Mouse (Mus musculus): ENCODE results near the gene Ftsj1. TPM values are rescaled to one million over a fixed set of nuclear protein-coding genes. Genes with fewer than 3 reads are reported as not detected.

Ftsj1 gene
- polyA plus RNA-seq, 1 experiment from 2014 or later: 53.0 TPM

DNA sequence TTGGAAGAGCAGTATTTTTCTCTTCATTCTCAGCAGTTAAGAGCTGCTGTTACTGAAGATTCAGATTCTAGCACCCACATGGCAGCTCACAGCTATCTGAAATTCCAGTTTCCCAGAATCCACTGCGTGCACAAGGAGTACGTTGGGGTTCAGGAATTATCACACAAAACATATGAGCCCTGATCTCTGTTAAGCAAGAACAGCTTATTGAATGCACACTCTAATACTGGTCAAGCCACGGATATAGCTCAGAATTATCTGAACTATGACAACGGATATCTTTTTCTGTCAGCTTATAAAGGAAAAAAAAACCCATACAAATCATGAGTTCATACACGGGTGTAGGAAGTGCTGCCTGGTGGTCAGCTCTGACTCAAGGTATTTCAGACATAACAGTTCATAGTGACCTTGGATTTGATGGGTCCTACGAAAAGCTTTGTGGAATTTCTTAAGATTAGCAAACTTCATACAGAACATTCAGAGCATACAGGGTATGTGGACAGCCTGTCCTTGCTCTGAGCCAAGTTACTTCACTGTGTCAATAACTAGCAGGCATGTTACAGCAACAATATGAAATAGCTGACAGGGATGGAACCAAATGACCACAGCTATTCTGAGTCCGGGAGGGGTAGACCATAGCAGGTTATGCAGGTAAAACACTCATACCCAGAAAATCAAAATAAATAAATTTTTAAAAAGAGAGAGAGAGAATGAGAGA, 40.6 kb downstream of the Ftsj1 start:
- Histone ChIP-seq H3K27me3 (no peaks in the 10 kb centered on the region), H3K4me1 (no peaks in the 10 kb centered on the region), H3K4me2 (no peak overlapping the region), H3K36me3 (no peaks in the 10 kb centered on the region), H3K9me3 (no peaks in the 10 kb centered on the region), H3K9ac (no peak overlapping the region), H3K27ac (no peak overlapping the region), H3K4me3 (no peak overlapping the region)
- WGBS: 70% methylated on average over 7 of the region's 7 CpGs
- no peak for ATAC-seq (ENCODE audit: borderline replicate concordance, extremely low read depth, low FRiP score, low TSS enrichment)

DNA sequence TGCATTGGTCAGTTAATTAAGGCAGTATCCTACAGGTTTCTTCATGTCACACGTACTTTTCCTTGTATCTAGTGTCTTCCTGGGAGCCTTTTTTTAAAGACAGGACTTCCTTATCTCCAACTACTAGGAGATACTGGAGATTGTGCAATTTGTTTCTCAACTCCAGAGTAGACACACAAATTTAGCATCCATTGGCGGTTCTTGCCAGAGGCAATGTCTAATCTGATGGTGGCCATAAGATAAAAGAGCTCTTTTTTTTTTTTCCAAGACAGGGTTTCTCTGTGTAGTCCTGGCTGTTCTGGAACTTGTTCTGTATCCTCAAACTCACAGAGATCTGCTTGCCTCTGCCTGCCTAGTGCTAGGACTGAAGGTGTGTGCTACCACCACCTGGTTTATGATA, 42.5 kb downstream of the Ftsj1 start:
- H3K9me3 ChIP-seq: no peaks in the 10 kb centered on the region
- H3K27me3 ChIP-seq: no peaks in the 10 kb centered on the region
- H3K4me3 ChIP-seq: no peak overlapping the region
- no peak for ATAC-seq (ENCODE audit: borderline replicate concordance, extremely low read depth, low FRiP score, low TSS enrichment)
- 49% methylated on average over 2 of the region's 2 CpGs for WGBS
- H3K27ac ChIP-seq: no peak overlapping the region
- H3K4me2 ChIP-seq: no peak overlapping the region
- no peaks in the 10 kb centered on the region for H3K36me3 ChIP-seq
- H3K9ac ChIP-seq: no peak overlapping the region
- peaks cover 4% of the 10 kb centered on the region; the same call in 1 of the 2 replicates for H3K4me1 ChIP-seq

DNA sequence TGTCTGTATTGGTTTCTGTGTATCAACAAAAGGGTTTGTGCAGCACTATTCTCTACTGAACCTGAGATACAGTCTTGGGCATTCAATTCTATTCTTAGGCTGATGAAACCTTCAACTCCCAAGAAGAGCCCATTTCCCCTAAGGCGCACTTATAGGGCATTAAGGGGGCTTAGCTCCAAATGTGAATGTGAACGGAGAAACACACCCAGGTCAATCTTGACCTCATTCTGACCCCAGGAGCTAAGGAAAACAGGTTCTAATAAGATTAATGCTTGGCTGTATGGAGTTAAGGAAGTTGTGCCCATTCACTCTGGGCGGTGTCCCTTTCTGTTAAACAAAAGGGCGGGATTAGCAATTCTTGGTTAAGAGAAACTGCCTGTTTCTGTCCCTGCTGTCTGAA, 45.0 kb downstream of the Ftsj1 start:
- no peaks in the 10 kb centered on the region for H3K36me3 ChIP-seq
- 34% methylated on average over 4 of the region's 4 CpGs for WGBS
- no peak overlapping the region for H3K27ac ChIP-seq
- peaks cover 4% of the 10 kb centered on the region; the same call in 1 of the 2 replicates for H3K4me1 ChIP-seq
- no peak overlapping the region for H3K4me3 ChIP-seq
- H3K27me3 ChIP-seq: no peaks in the 10 kb centered on the region
- H3K9me3 ChIP-seq: no peaks in the 10 kb centered on the region
- H3K4me2 ChIP-seq: peak overlapping the region; percentile 68; the same call in 1 of the 2 replicates
- no peak for ATAC-seq (ENCODE audit: borderline replicate concordance, extremely low read depth, low FRiP score, low TSS enrichment)
- no peak overlapping the region for H3K9ac ChIP-seq

DNA sequence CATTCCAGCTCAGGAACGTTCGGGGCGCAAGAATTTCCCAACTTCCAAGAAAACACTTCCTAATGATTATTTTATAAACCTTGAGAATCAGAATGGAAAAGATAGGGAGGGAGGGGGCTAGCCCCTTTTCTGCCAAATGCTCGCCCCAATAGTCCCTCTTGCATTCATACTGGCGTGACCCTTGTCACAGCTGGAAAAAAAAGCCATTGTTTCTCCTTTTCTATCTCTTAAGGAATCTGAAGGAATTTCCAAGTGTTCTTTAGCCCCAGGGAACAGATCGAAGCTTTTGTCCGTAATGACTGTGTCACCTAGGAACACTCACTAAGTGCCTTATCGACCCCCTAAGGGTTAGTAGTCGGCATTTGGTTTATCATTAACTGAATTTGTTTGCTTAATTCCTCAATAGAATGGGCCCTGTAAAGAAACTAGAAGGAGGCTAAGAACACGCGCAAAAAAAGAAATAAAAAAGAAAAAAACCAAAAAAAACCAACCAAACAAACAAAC, 45.5 kb downstream of the Ftsj1 start:
- ATAC-seq (ENCODE audit: borderline replicate concordance, extremely low read depth, low FRiP score, low TSS enrichment): no peak
- H3K27ac ChIP-seq: no peak overlapping the region
- peak overlapping the region; percentile 68 for H3K4me2 ChIP-seq
- 15% methylated on average over 11 of the region's 11 CpGs for WGBS
- peak overlapping the region; percentile 53 for H3K4me3 ChIP-seq
- H3K9ac ChIP-seq: no peak overlapping the region
- H3K4me1 ChIP-seq: peaks cover 4% of the 10 kb centered on the region; the same call in 1 of the 2 replicates
- H3K36me3 ChIP-seq: no peaks in the 10 kb centered on the region
- no peaks in the 10 kb centered on the region for H3K9me3 ChIP-seq
- H3K27me3 ChIP-seq: no peaks in the 10 kb centered on the region

DNA sequence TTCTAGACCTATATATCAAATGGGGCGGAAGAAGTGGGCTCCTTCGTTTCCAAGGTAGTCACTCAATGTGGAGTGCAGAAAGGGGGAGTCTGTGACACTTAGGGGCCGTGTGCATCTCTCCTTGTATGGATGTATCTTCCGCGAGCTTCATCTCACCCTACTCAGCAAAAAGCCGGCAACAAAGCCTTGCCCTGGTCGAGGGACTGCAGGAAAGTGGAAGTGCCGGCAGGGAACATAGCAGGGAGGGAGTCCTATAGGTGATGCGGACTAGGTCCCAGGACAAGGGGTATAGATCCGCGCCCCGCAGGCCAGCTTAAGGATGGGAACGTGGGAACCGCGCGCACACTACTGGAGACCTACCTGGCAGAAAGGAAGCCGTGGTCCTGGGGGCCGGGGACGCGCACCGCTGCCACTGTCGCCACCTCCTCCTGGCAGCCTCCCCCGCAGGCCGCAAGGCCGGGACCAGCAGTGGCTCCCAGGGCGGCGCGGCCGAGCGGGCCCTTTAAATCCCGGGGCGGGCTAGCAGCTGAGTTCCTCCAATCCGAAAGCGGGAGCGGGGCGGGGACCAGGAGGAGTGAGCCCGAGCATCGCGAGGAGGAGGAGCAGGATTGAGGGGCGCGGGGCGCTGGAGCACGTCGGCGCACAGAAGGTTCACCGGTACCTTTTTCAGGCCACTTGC, 46.1 kb downstream of the Ftsj1 start, which contains the start of gene Porcn:
Gene Porcn (minus strand): TSS at position 511 of the 679 bp plus-strand sequence.
- Histone ChIP-seq H3K9me3 (no peaks in the 10 kb centered on the region), H3K9ac (peak within 1 kb of the TSS; percentile 49), H3K4me2 (peak within 1 kb of the TSS; percentile 68), H3K36me3 (no peaks in the 10 kb centered on the region), H3K27me3 (no peaks in the 10 kb centered on the region), H3K4me3 (peak within 1 kb of the TSS; percentile 53), H3K4me1 (peaks cover 4% of the 10 kb centered on the region; the same call in 1 of the 2 replicates), H3K27ac (no peak within 1 kb of the TSS)
- 12% methylated on average over 42 of the region's 46 CpGs for WGBS
- ATAC-seq (ENCODE audit: borderline replicate concordance, extremely low read depth, low FRiP score, low TSS enrichment): peak; percentile 93

DNA sequence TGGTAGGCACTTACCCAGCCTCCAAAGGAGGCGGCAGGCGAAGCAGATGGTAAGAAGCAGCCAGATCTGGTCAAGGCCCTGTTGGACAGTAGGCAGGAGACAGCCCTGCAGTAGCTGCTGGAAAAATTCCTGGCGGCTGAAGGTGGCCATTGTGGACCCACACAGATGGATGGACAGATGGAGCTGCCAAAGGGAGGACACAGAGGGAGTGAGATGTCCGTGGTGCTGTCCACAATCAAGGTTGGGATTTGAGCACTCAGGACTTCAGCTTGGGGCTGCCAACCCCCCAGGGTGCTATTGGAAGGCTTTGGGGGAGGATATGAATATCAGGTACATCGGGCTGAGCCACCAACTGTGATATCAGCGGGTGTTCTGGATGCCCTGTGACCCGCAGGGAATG, 46.7 kb downstream of the Ftsj1 start:
- Histone ChIP-seq H3K4me2 (peak overlapping the region; percentile 68), H3K36me3 (no peaks in the 10 kb centered on the region), H3K9me3 (no peaks in the 10 kb centered on the region), H3K4me3 (peak overlapping the region; percentile 53), H3K9ac (no peak overlapping the region), H3K27me3 (no peaks in the 10 kb centered on the region), H3K4me1 (peaks cover 4% of the 10 kb centered on the region; the same call in 1 of the 2 replicates), H3K27ac (no peak overlapping the region)
- WGBS: 31% methylated on average over 7 of the region's 7 CpGs
- ATAC-seq (ENCODE audit: borderline replicate concordance, extremely low read depth, low FRiP score, low TSS enrichment): no peak

DNA sequence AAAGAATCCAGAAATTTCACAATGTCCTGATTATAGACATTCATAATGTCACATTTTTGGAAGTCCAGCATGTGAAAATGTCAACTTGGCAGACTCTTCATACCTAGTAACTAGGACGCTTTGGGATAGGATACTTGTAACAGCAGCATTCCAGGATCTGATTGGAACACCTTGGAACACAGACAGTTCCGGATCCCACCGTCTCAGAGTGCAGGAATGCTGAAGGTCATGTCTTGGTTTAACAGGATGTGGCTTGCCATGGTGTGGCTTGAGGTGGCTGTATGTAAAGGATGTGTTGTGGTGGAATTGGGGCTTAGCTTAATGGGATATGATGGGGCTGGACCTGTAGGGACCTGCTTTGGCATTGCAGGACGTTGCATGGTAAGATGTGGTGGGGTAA, 47.1 kb downstream of the Ftsj1 start:
- no peak overlapping the region for H3K27ac ChIP-seq
- no peak overlapping the region for H3K4me3 ChIP-seq
- H3K9ac ChIP-seq: no peak overlapping the region
- H3K27me3 ChIP-seq: no peaks in the 10 kb centered on the region
- 54% methylated on average over 4 of the region's 4 CpGs for WGBS
- H3K9me3 ChIP-seq: no peaks in the 10 kb centered on the region
- no peak overlapping the region for H3K4me2 ChIP-seq
- ATAC-seq (ENCODE audit: borderline replicate concordance, extremely low read depth, low FRiP score, low TSS enrichment): no peak
- H3K36me3 ChIP-seq: no peaks in the 10 kb centered on the region
- peaks cover 4% of the 10 kb centered on the region; the same call in 1 of the 2 replicates for H3K4me1 ChIP-seq

DNA sequence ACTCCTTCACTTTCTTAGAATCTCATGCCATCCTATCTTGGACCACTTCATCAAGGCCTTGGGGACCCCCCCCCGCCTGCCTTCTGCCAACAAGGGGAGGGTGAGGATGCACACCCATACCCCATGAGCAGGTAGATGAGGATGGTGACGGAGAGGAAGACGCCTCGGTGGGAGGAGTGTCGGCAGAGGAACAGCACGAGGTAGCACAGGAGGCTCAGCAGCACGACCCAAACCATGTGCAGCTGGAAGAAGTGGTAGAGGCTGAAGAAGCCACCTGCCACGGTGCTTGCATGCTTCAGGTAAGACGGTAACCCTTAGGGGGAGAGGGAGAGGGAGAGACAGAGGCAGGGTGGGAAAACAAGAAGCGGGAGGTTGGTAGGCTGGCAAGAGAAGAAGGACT, 48.1 kb downstream of the Ftsj1 start:
- H3K4me2 ChIP-seq: no peak overlapping the region
- peaks cover 4% of the 10 kb centered on the region; the same call in 1 of the 2 replicates for H3K4me1 ChIP-seq
- H3K27ac ChIP-seq: no peak overlapping the region
- no peaks in the 10 kb centered on the region for H3K27me3 ChIP-seq
- ATAC-seq (ENCODE audit: borderline replicate concordance, extremely low read depth, low FRiP score, low TSS enrichment): no peak
- H3K4me3 ChIP-seq: no peak overlapping the region
- no peak overlapping the region for H3K9ac ChIP-seq
- 83% methylated on average over 10 of the region's 10 CpGs for WGBS
- no peaks in the 10 kb centered on the region for H3K36me3 ChIP-seq
- no peaks in the 10 kb centered on the region for H3K9me3 ChIP-seq

DNA sequence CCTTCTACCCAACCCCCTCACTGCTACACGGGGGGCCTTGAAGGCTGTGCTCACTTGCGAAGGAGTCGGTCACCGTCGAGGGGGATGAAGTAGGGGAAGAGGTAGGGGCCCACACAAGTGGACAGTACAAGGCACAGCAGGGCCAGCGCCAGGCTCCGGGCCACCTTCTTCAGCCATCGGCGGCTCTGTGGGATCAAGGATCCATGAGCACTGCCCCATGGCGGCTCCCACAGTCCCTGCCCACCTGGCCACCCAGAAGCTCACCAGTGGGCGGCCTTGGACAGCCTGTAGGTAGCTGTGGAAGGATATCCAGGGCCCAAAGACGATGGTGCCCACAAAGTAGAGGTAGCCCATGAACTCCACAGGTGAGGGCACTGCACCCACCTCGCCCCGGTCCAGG, 49.1 kb downstream of the Ftsj1 start:
- no peak for ATAC-seq (ENCODE audit: borderline replicate concordance, extremely low read depth, low FRiP score, low TSS enrichment)
- H3K9me3 ChIP-seq: no peaks in the 10 kb centered on the region
- H3K4me3 ChIP-seq: no peak overlapping the region
- 83% methylated on average over 14 of the region's 14 CpGs for WGBS
- H3K36me3 ChIP-seq: no peaks in the 10 kb centered on the region
- no peak overlapping the region for H3K27ac ChIP-seq
- no peak overlapping the region for H3K9ac ChIP-seq
- peaks cover 4% of the 10 kb centered on the region; the same call in 1 of the 2 replicates for H3K4me1 ChIP-seq
- H3K27me3 ChIP-seq: no peaks in the 10 kb centered on the region
- H3K4me2 ChIP-seq: no peak overlapping the region

DNA sequence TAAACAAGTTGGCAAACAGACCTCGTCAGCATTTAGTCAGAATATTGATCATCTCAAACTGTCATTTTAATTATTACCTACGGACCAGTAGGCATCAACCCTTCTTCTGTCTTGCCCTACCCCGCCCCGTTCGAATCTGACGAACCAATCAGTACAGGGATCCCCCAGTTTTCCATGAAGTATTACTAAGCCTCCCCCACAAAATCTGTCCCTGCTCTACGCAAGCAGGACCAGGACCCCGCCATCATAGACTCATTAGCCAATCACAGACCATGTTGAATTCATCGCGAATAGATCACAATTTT, 58.8 kb downstream of the Ftsj1 start, which contains the start of gene Ebp:
Gene Ebp (minus strand): TSS at position 94 of the 305 bp plus-strand sequence.
- peak within 1 kb of the TSS; percentile 65 for H3K4me2 ChIP-seq
- WGBS: 24% methylated on average over 10 of the region's 10 CpGs
- H3K9ac ChIP-seq: peak within 1 kb of the TSS; percentile 58
- no peaks in the 10 kb centered on the region for H3K36me3 ChIP-seq
- no peaks in the 10 kb centered on the region for H3K9me3 ChIP-seq
- peak within 1 kb of the TSS; percentile 67; the same call in 1 of the 2 replicates for H3K27ac ChIP-seq
- H3K27me3 ChIP-seq: no peaks in the 10 kb centered on the region
- peak within 1 kb of the TSS; percentile 58 for H3K4me3 ChIP-seq
- H3K4me1 ChIP-seq: no peaks in the 10 kb centered on the region
- peak; percentile 25; the same call in 1 of the 2 replicates for ATAC-seq (ENCODE audit: borderline replicate concordance, extremely low read depth, low FRiP score, low TSS enrichment)

DNA sequence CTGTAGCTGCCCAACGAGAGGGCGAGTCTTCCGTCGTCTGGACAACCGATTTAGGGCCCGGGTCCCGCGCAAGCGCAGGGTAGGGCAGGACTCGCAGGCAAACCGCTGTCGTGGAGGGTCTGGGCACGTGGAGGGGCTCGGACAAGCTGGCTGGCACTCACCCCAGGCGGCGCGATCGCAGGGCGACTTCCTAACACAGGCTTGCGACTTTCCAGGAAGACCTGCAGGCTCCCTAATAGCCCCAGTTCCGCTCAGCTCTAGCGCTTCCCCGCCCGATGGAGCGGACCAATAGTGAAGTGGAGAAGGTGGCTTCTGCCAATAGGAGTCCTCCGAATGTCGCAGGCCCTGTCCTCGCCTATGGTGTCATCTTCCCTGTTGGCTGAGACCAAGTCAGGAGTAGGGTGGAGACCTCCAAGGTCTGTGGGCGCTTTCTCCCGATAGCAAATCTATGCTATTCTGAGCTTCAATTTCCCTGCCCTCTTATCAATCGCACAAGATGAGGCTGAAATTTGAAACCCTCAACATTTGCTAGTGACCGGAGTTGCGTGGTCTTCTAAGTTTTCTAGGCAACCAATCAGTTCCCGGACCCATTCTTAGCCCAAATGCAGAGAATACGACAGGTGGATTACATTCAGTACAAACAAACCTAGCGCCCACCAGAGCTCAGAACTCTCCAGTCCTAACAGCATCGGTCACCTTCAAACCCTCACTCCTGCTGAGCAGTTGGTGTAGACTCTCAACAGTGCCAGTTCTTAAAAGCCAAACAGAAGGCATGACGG, 59.4 kb downstream of the Ftsj1 start:
- Histone ChIP-seq H3K27ac (peak overlapping the region; percentile 67; the same call in 1 of the 2 replicates), H3K4me2 (peak overlapping the region; percentile 65), H3K4me3 (peak overlapping the region; percentile 58), H3K4me1 (no peaks in the 10 kb centered on the region), H3K36me3 (no peaks in the 10 kb centered on the region), H3K9ac (peak overlapping the region; percentile 58), H3K27me3 (no peaks in the 10 kb centered on the region), H3K9me3 (no peaks in the 10 kb centered on the region)
- WGBS: 16% methylated on average over 38 of the region's 38 CpGs
- ATAC-seq (ENCODE audit: borderline replicate concordance, extremely low read depth, low FRiP score, low TSS enrichment): peak; percentile 98

All from lung, embryonic 15.5 days (tissue).